Mouse (Mus musculus): ENCODE results near the gene Foxr1.
A peak's percentile ranks its signal among the peaks of the same experiment; 100 is the strongest.
"Not testable (repeated sequence)": the region's sequence is repeated elsewhere in the genome, so short reads cannot be mapped to it uniquely, and the experiment has no call there.

Foxr1 gene

GRCm38 (mm10) chr9:44477339-44478228 lies 36.6 kb upstream of the Foxr1 start:
- DNase-seq, result peak; percentile 76 to 90

GRCm38 (mm10) chr9:44475936-44476335 lies 35.0 kb upstream of the Foxr1 start:
- peak in 1 of 2 experiments; percentile 54 for DNase-seq

DNA sequence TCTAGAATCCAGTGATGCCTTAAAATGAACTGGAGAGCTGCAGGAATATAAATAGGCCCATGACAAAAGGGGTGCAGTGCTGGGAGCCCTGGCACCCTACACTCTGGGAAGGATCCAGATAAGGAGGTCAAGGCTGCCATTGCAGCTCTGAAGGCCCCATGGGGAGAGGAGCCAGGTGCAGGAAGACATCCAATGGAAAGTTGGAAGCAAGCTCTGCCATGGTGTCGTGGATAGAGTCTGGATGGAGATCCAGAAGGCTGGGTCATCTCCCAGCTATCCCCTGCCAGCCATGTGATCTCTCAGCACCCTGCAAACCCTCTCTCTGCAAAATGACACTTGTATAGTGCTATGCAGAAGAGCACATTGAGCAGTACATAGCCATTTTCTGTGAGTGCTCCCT lies 33.4 kb upstream of the Foxr1 start:
- DNase-seq, result no peak

DNA sequence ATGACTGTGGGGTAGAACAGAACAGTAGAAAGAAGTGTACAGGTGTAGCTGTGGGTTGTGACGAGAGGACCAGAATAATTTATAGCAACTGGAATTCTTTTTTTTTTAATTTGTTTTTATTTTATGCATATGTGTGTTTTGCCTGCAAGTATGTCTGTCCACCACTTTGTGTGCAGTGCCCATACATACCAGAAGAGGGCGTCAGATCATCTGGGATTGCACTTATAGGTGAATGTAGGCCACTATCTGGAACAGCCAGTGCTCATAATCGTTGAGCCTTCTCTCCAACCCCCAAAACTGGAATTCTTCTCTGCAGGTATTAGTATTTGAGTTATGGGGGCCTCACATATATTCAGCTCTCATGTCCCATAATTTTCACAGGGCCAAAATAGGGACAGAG lies 32.2 kb upstream of the Foxr1 start:
- DNase-seq, result no peak

- DNase-seq, result no peak
These were observed 27.9 kb upstream of the Foxr1 start for GRCm38 (mm10) chr9:44468800-44469199.

- peak; percentile 64 to 70 for DNase-seq
These were observed 27.3 kb upstream of the Foxr1 start for GRCm38 (mm10) chr9:44468224-44468623.

- DNase-seq, result no peak
These were observed 21.0 kb upstream of the Foxr1 start for GRCm38 (mm10) chr9:44461950-44462349.

GRCm38 (mm10) chr9:44457035-44457742 lies 16.3 kb upstream of the Foxr1 start:
- DNase-seq, result no peak

DNA sequence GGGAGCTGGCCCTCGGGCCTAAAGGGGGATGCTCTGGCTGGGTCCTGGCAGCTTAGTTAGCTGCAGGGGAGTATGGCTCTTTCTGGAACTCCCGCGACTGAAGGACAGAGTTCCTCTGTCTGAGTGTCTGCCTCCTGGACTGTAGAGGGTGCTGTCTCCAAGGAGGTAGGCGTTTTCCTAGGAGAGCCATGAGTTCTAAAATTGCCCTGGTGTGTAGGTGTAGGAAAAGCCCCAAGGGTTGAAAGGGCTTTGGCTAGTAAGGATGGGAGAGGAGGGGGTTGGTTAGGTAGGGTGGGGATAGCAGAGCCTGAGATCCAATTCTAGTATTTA lies 13.9 kb upstream of the Foxr1 start, which contains the start of gene Upk2:
Gene Upk2, minus strand, starts transcription at position 86 of the 330 bp plus-strand sequence.
- peak in 1 of 2 experiments; percentile 12 for DNase-seq

DNA sequence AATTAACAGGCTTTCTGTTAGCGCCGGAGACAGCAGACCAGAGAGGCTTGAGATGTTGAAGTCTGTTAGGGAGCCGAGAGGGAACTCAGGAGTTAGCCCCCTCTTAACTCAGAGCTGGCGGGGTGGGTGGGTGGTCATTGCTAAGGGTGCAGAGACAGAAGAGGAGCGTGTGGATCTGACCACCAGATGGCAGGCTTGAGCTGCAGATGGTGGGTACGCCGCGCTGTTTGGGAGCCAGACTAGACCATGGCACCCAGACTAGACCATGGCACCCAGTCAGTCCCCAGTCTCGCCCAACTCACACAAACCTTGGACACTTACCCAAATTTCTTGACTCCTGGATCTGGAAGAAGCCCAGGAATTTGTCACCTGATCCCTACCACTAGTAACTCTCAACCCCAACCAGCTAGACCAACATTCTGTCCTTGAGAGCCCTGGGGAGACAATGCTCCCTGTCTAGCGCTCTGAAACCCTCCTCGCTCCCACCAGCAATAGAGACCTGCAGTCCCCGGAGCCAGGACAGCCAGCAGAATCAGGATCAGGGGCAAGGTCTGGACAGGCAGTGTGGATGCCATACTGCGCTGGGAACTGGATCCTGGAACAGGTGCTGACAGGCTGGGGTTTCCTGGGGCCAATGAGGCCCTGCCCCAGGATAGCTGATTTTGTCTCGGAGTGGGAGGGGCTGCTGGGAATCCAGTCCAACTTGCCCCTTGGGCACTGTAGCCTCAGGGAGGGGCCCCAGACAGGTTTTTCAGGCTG lies 13.4 kb upstream of the Foxr1 start:
- DNase-seq, result peak; percentile 77 to 95

DNA sequence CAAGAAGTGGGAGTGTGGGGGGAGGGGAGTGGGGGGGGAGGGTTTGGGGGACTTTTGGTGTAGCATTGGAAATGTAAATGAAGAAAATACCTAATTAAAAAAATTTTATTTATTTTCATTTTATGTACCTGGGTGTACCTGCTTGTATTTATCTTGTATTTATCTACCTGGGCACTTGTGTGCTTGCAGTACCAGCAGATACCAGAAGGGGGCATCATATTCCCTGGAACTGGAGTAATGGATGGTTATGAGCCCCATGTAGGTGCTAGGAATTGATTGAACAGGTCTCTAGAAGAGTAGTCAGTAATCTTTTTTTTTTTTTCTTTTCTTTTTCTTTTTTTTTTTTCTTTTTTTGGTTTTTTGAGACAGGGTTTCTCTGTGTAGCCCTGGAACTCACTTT lies 9.5 kb upstream of the Foxr1 start:
- DNase-seq, result peak in 1 of 2 experiments; percentile 45

DNA sequence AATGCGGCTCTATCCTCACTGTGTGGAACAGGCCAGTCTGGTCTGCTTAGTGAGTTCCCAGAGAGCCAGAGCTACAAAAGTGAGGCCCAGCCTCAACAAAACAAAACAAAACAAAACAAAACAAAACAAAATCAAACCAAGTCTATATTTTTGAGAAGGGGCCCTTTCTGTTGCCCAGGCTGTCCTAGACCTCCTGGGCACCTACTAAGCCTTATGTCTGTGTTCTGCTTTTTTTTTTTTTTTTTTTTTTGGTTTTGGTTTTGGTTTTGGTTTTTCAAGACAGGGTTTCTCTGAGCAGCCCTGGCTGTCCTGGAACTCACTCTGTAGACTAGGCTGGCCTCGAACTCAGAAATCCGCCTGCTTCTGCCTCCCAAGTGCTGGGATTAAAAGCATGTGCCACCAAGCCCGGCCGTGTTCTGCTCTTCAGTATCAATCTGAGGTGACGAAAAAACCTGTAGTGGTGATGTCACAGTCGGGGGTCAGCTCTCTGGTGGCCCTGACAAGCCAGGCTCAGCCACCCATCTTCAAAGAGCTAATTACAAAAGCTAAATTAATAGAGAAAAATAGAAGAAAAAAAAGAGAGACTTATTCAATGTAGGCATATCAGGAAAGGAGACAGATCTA lies 3.6 kb upstream of the Foxr1 start:
- DNase-seq, result not testable (repeated sequence)

DNA sequence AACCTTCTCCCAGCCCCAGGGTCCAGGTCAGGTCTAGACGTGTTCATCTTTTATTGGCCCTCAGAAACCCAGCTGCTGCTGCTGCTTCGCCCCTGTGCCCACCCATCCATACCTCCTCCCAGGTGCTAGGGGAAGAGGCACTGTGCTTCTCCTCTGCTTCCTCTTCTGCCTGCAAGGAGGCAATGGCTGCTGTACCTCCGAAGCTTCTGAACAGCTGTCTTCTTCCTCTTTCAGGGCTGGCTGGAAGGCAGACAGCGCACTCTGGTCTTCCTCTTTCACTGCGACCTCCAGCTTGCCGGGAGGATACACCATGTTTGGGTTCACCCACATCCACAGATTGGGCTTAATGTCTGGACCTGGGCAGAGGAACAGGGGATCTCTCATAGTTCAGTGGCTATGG lies 5.2 kb downstream of the Foxr1 start:
- DNase-seq, result no peak

GRCm38 (mm10) chr9:44432577-44433185 lies 8.3 kb downstream of the Foxr1 start:
- no peak for DNase-seq

GRCm38 (mm10) chr9:44423576-44423975 lies 17.4 kb downstream of the Foxr1 start:
- DNase-seq, result no peak

GRCm38 (mm10) chr9:44420280-44420898 lies 20.5 kb downstream of the Foxr1 start:
- no peak for DNase-seq

GRCm38 (mm10) chr9:44419730-44420129 lies 21.2 kb downstream of the Foxr1 start:
- DNase-seq, result not testable (repeated sequence)

DNA sequence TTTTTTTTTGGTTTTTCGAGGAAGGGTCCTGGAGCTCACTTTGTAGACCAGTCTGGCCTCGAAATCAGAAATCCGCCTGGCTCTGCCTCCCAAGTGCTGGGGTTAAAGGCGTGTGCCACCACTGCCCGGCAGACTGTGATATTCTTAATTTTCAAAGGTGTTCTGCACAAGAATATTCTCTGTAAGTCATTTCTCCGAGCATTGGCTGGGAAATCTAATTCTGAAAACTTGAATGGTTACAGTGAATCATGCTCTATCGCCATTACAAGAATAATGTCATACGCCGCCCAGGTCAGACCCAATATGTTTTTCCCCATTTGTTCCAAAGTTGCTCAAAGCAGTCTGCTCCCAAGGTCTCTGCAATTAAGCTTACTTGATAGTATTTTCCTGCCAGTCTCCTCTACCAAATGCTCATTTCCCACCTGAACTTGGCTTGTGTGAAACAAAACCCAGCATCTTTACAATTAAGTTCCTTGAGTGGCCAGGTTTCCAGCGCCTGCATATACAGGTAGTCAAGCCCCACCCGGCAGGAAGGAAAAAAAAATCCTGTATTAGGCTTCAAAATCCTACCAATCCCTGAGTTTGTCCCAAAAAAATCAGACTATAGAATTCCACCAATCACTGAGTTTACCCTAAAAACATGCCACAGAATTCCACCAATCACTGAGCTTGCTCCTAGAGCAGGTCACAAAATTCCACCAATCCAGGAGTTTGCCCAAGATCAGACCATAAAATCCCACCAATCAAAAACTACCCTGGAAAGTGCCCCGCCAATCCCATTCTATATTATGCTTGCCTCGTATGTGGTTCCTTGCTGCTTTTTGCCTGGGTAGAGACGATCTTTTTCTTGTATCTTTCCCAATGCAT lies 22.2 kb downstream of the Foxr1 start, which contains the start of gene Ccdc84:
Gene Ccdc84, minus strand, starts transcription at position 51 of the 867 bp plus-strand sequence.
- DNase-seq, result no peak

DNA sequence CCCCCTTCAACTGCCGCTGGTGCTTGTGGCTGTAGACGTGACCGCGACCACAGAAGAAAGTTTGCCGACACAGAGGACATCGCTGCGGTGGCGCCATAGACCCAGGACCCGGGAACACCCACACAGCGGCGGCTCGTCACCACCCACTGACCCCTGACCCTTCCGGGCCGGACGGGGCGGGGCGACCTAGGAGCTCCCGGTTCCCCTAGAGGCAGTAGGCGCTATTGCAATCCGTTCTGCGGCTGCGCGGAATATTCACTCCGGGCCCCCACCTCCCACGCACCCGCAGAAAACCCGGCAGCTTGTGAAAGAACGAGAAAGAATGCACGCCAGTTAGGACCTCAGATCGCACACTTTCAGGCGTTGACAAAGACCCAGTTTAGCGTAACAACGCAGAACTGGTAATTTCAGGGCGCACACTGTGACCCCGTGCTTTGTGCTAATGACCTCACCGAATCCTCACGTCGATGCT lies 23.0 kb downstream of the Foxr1 start:
- peak; percentile 94 to 99 for DNase-seq

GRCm38 (mm10) chr9:44417156-44417891 lies 23.6 kb downstream of the Foxr1 start:
- DNase-seq, result no peak
